Mouse (Mus musculus) stomach, embryonic 15.5 days (tissue): ENCODE data around the gene Hnrnpul2. TPM values are rescaled to one million over a fixed set of nuclear protein-coding genes. Genes with fewer than 3 reads are reported as not detected.

Source experiments
- polyA plus RNA-seq: library from polyadenylated mRNA; unstranded; fragments of >200 nt; fragmentation: Nextera tagmentation; extraction: Ambion mirVana; gene quantifications from 2 replicates; pipeline ENCODE4 v1.2.1, GENCODE M21; 2015

Gene Hnrnpul2
- polyA plus RNA-seq, 1 experiment from 2014 or later: 6.6 TPM

Other genes with a start within 250 kb of the Hnrnpul2 start
- 0.05 and 0.12 TPM in 2 replicates for gene Slc22a8, start 228.8 kb upstream of the Hnrnpul2 start, polyA plus RNA-seq
- not detected in 2 replicates for gene Slc22a6, start 202.0 kb upstream of the Hnrnpul2 start, polyA plus RNA-seq
- 0.88 and 0.98 TPM in 2 replicates for gene Chrm1, start 156.2 kb upstream of the Hnrnpul2 start, polyA plus RNA-seq
- gene Slc3a2, start 96.6 kb upstream of the Hnrnpul2 start, polyA plus RNA-seq: 111 and 122 TPM in 2 replicates
- 76.3 and 90.4 TPM in 2 replicates for gene Wdr74, start 84.2 kb upstream of the Hnrnpul2 start, polyA plus RNA-seq
- 1.4 and 1.7 TPM in 2 replicates for gene 1700092M07Rik, start 79.3 kb upstream of the Hnrnpul2 start, polyA plus RNA-seq
- gene Stx5a, start 78.6 kb upstream of the Hnrnpul2 start, polyA plus RNA-seq: 132 and 134 TPM in 2 replicates
- 159 and 160 TPM in 2 replicates for gene Nxf1, start 62.9 kb upstream of the Hnrnpul2 start, polyA plus RNA-seq
- 158 and 161 TPM in 2 replicates for gene Tmem223, start 49.0 kb upstream of the Hnrnpul2 start, polyA plus RNA-seq
- gene Tmem179b, start 45.5 kb upstream of the Hnrnpul2 start, polyA plus RNA-seq: 95.7 and 104 TPM in 2 replicates
- gene Taf6l, start 33.6 kb upstream of the Hnrnpul2 start, polyA plus RNA-seq: 26.3 and 26.9 TPM in 2 replicates
- 136 and 137 TPM in 2 replicates for gene Polr2g, start 21.4 kb upstream of the Hnrnpul2 start, polyA plus RNA-seq
- gene Zbtb3, start 17.5 kb upstream of the Hnrnpul2 start, polyA plus RNA-seq: 4.1 and 4.4 TPM in 2 replicates
- gene Ttc9c, start 677 bp upstream of the Hnrnpul2 start, polyA plus RNA-seq: 49.7 and 52.1 TPM in 2 replicates
- not detected in 2 replicates for gene AC129217.1, start 9.8 kb downstream of the Hnrnpul2 start, polyA plus RNA-seq
- 49.7 and 53.4 TPM in 2 replicates for gene Bscl2, start 17.5 kb downstream of the Hnrnpul2 start, polyA plus RNA-seq
- gene Gng3, start 19.2 kb downstream of the Hnrnpul2 start, polyA plus RNA-seq: 11.2 and 14.7 TPM in 2 replicates
- 1.6 and 1.8 TPM in 2 replicates for gene Lrrn4cl, start 30.8 kb downstream of the Hnrnpul2 start, polyA plus RNA-seq
- 160 and 163 TPM in 2 replicates for gene Ubxn1, start 51.5 kb downstream of the Hnrnpul2 start, polyA plus RNA-seq
- 61.9 and 62.8 TPM in 2 replicates for gene Uqcc3, start 60.9 kb downstream of the Hnrnpul2 start, polyA plus RNA-seq
- gene Lbhd1, start 63.7 kb downstream of the Hnrnpul2 start, polyA plus RNA-seq: 69.9 and 93.9 TPM in 2 replicates
- not detected in 2 replicates for gene Gm49403, start 63.9 kb downstream of the Hnrnpul2 start, polyA plus RNA-seq
- gene 1810009A15Rik, start 68.8 kb downstream of the Hnrnpul2 start, polyA plus RNA-seq: 82.3 and 82.9 TPM in 2 replicates
- gene Gm49416, start 68.9 kb downstream of the Hnrnpul2 start, polyA plus RNA-seq: not detected in 2 replicates
- gene Ints5, start 73.0 kb downstream of the Hnrnpul2 start, polyA plus RNA-seq: 36.8 and 43.6 TPM in 2 replicates
- 89.3 and 103 TPM in 2 replicates for gene Ganab, start 78.1 kb downstream of the Hnrnpul2 start, polyA plus RNA-seq
- gene B3gat3, start 100.4 kb downstream of the Hnrnpul2 start, polyA plus RNA-seq: 39.8 and 44.5 TPM in 2 replicates
- gene Rom1, start 109.3 kb downstream of the Hnrnpul2 start, polyA plus RNA-seq: 3.3 and 3.4 TPM in 2 replicates
- 31.7 and 32.6 TPM in 2 replicates for gene Eml3, start 109.5 kb downstream of the Hnrnpul2 start, polyA plus RNA-seq
- 132 and 142 TPM in 2 replicates for gene Mta2, start 121.9 kb downstream of the Hnrnpul2 start, polyA plus RNA-seq
- gene Tut1, start 133.8 kb downstream of the Hnrnpul2 start, polyA plus RNA-seq: 29.1 and 31.8 TPM in 2 replicates
- 383 and 461 TPM in 2 replicates for gene Eef1g, start 147.0 kb downstream of the Hnrnpul2 start, polyA plus RNA-seq
- gene Ahnak, start 169.3 kb downstream of the Hnrnpul2 start, polyA plus RNA-seq: 32.2 and 43.5 TPM in 2 replicates